Mouse (Mus musculus) hindbrain, embryonic 10.5 days (tissue): ENCODE results near the gene Spata2l. TPM values are rescaled to one million over a fixed set of nuclear protein-coding genes. Genes with fewer than 3 reads are reported as not detected.
"Not testable (repeated sequence)": the region's sequence is repeated elsewhere in the genome, so short reads cannot be mapped to it uniquely, and the experiment has no call there.

ENCODE experiments used
- DNase-seq: peaks from one replicate; pipeline ENCODE4 v3.0.0-alpha.2; 2017; ENCODE audit warnings: low spot score
- H3K27ac ChIP-seq: fragments of 300-500 bp; sonication (generic); 2 replicates; pipeline ENCODE4 v1.5.1; 2016; ENCODE audit warnings: mild to moderate bottlenecking, moderate library complexity
- H3K27me3 ChIP-seq: fragments of 300-500 bp; sonication (generic); 2 replicates; pipeline ENCODE4 v1.6.1; 2016; ENCODE audit warnings: mild to moderate bottlenecking; ENCODE audit not compliant: poor library complexity, insufficient read depth, severe bottlenecking
- H3K36me3 ChIP-seq: fragments of 300-500 bp; sonication (generic); 2 replicates; pipeline ENCODE4 v1.6.1; 2016; ENCODE audit warnings: mild to moderate bottlenecking, moderate library complexity
- H3K4me1 ChIP-seq: fragments of 300-500 bp; sonication (generic); replicated peaks from 2 replicates; pipeline ENCODE4 v1.6.1; 2016; ENCODE audit warnings: mild to moderate bottlenecking
- H3K4me3 ChIP-seq: fragments of 300-500 bp; sonication (generic); 2 replicates; pipeline ENCODE4 v1.5.1; 2016; ENCODE audit warnings: mild to moderate bottlenecking, moderate library complexity
- H3K9me3 ChIP-seq: fragments of 300-500 bp; sonication (generic); 2 replicates; pipeline ENCODE4 v1.6.1; 2016; ENCODE audit warnings: mild to moderate bottlenecking, moderate library complexity
- WGBS: fragments of 180-500 bp; shearing (Covaris S2); methylation state at CpG from one replicate; pipeline ENCODE4 v1.1.7; 2016; 5-methylcytosine and 5-hydroxymethylcytosine counted together
- polyA plus RNA-seq: library from polyadenylated mRNA; unstranded; fragments of >200 nt; fragmentation: Nextera tagmentation; extraction: Ambion mirVana; gene quantifications from 2 replicates; pipeline ENCODE4 v1.2.1, GENCODE M21; 2016

Spata2l gene
- polyA plus RNA-seq, 1 experiment from 2014 or later, result 3.3 TPM

DNA sequence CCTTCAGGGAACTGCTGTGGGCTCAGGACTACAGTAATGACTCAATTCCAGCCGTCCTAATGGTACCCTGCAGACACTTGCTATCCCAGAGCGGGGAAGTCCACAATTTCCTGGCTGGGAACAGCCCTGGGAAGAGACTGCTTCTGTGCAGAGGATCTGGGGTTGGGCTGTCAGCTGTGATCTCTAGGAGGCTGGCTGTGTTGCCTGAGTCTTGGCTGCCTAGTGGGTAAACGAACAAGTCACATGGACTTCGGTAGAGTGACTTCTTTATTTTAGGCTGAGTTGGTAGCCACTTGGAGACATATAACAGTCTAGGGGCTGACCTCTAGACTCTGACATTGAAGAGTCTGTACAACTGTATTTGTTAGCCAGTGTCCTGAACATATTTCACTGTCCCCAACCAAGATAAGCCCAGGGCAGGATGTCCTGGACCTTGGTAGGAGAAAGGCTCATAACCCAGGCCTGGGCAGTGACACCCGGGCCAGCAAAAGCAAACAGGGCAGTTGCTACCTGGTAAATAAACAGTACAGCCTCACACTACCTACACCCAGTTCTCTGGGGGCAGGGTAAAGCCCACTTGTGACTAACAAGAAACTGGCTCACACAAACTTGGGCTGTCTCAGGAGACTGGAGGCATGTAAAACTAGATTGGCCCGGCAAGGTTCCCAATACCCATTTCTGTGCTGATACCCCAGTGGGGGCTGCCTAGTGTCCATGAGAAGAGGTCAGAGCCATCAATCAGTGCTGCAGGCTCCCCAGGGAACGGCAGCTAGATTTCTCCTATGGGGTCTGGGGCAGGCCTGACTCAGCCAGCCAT, 6.3 kb upstream of the Spata2l start:
- no peak for DNase-seq
- Histone ChIP-seq H3K4me1 (no peaks in the 10 kb centered on the region), H3K4me3 (no peak overlapping the region), H3K36me3 (peaks cover 60% of the 10 kb centered on the region), H3K27me3 (peaks cover 3% of the 10 kb centered on the region; the same call in 1 of the 2 replicates), H3K27ac (no peak overlapping the region), H3K9me3 (no peaks in the 10 kb centered on the region)
- 90% methylated on average over 7 of the region's 7 CpGs for WGBS

- peaks cover 31% of the 10 kb centered on the region for H3K36me3 ChIP-seq
- H3K4me1 ChIP-seq, result peaks cover 25% of the 10 kb centered on the region
- peaks cover 30% of the 10 kb centered on the region for H3K27me3 ChIP-seq
- no peaks in the 10 kb centered on the region for H3K9me3 ChIP-seq
- no peak overlapping the region for H3K27ac ChIP-seq
- no peak for DNase-seq
- H3K4me3 ChIP-seq, result no peak overlapping the region
- WGBS, result 89% methylated on average over 10 of the region's 10 CpGs
Observed at GRCm38 (mm10) chr8:123239398-123239797, 3.4 kb upstream of the Spata2l start.

DNA sequence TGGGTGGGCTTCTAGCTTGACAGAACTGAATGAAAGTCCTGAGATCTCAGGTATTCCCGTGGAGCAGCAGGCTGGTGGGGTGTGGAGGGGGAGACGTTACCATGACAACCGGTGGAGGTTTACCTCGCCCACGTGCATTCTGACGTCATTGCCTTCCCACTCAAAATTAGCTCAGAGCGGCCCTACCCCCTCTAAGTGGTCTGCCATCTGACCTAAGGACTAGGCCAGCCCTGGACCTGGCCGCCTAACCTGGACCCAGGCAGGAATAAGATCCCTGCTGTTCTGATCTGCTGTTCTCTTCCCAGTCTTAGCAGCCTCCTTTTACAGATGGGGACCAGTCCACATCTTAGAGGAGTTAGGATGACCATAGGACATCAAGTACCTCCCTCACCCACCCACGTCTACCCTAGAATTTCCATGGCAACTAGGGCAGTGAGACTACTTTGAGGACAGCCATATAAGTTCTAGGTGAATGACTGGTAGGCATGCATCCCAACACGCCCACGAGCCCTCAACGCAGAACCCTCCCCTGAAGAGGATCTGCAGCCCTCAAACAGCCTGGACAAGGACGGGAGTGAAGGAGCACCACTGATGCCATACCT, 1.0 kb downstream of the Spata2l start:
- Histone ChIP-seq H3K4me1 (peaks cover 52% of the 10 kb centered on the region), H3K9me3 (no peaks in the 10 kb centered on the region), H3K4me3 (peak overlapping the region; percentile 57), H3K27ac (0 out of 2 replicates have a peak overlapping the region, but pooled peaks have one; percentile 5), H3K36me3 (peaks cover 9% of the 10 kb centered on the region), H3K27me3 (peaks cover 44% of the 10 kb centered on the region)
- WGBS, result 34% methylated on average over 13 of the region's 13 CpGs
- DNase-seq, result no peak

DNA sequence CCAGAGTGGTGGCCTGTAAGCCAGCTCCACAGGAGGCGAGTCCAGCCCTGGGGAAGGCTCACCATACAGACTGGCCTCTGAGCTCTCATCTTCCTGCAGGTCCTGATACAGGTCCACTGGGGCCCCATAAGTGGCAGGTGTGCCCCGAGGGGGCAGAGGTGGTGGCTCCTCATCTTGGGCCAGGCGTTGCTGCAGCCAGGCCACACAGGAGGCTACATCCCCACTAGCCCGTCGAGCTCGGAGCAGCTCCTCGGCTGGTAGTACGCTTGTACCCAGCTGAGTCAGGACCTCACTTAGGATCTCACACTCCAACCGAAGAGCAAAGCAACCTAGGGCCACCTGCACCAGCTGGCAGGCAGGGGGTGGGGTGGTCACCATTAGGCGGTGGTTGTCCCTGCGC, 2.3 kb downstream of the Spata2l start:
- WGBS, result 81% methylated on average over 11 of the region's 11 CpGs
- peaks cover 22% of the 10 kb centered on the region for H3K36me3 ChIP-seq
- no peak overlapping the region for H3K27ac ChIP-seq
- H3K9me3 ChIP-seq, result no peaks in the 10 kb centered on the region
- DNase-seq, result no peak
- H3K4me3 ChIP-seq, result no peak overlapping the region
- H3K4me1 ChIP-seq, result peaks cover 52% of the 10 kb centered on the region
- H3K27me3 ChIP-seq, result peaks cover 44% of the 10 kb centered on the region

DNA sequence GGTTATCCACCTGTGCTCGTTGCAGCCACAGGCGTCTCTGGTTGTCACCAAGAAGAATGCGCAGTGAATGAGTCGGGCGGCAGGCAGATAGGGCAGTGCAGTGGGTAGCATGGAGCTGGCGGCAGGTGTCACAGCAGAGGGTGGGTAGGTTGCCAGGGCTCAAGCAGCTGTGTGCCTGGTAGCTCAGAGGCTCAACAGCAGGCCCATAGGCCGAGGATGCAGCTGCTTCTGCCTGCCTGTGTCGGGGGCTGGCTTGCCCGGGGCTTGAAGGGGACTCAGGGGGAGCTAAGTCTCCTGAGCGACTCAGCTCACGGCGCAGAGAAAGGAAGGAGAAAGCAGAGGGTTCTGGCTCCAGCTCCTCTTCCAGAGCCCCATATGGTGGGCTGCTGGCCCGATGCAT, 2.7 kb downstream of the Spata2l start:
- peaks cover 26% of the 10 kb centered on the region for H3K36me3 ChIP-seq
- H3K4me3 ChIP-seq, result no peak overlapping the region
- H3K9me3 ChIP-seq, result no peaks in the 10 kb centered on the region
- peaks cover 44% of the 10 kb centered on the region for H3K27me3 ChIP-seq
- WGBS, result 57% methylated on average over 13 of the region's 13 CpGs
- peaks cover 52% of the 10 kb centered on the region for H3K4me1 ChIP-seq
- no peak overlapping the region for H3K27ac ChIP-seq
- DNase-seq, result no peak

GRCm38 (mm10) chr8:123232553-123232952, 3.5 kb downstream of the Spata2l start:
- H3K4me3 ChIP-seq, result no peak overlapping the region
- DNase-seq, result no peak
- peaks cover 44% of the 10 kb centered on the region for H3K27me3 ChIP-seq
- 43% methylated on average over 7 of the region's 7 CpGs for WGBS
- H3K27ac ChIP-seq, result no peak overlapping the region
- no peaks in the 10 kb centered on the region for H3K9me3 ChIP-seq
- H3K4me1 ChIP-seq, result peaks cover 52% of the 10 kb centered on the region
- H3K36me3 ChIP-seq, result peaks cover 34% of the 10 kb centered on the region

- DNase-seq, result no peak
- 67% methylated on average over 5 of the region's 5 CpGs for WGBS
- H3K4me3 ChIP-seq, result no peak overlapping the region
Observed at GRCm38 (mm10) chr8:123231742-123232141, 4.3 kb downstream of the Spata2l start.

GRCm38 (mm10) chr8:123230326-123230725, 5.7 kb downstream of the Spata2l start:
- DNase-seq, H3K9me3 ChIP-seq, H3K4me3 ChIP-seq, H3K27ac ChIP-seq: not testable (repeated sequence)
- H3K4me1 ChIP-seq, result peaks cover 42% of the 10 kb centered on the region
- H3K27me3 ChIP-seq, result peaks cover 24% of the 10 kb centered on the region
- WGBS, result 90% methylated on average over 11 of the region's 11 CpGs
- H3K36me3 ChIP-seq, result peaks cover 49% of the 10 kb centered on the region

More at GRCm38 (mm10) chr8:123231742-123232141, 4.3 kb downstream of the Spata2l start:
- H3K27me3 ChIP-seq, result peaks cover 35% of the 10 kb centered on the region
- peaks cover 42% of the 10 kb centered on the region for H3K36me3 ChIP-seq
- H3K9me3 ChIP-seq, result no peaks in the 10 kb centered on the region
- peaks cover 50% of the 10 kb centered on the region for H3K4me1 ChIP-seq
- H3K27ac ChIP-seq, result no peak overlapping the region

DNA sequence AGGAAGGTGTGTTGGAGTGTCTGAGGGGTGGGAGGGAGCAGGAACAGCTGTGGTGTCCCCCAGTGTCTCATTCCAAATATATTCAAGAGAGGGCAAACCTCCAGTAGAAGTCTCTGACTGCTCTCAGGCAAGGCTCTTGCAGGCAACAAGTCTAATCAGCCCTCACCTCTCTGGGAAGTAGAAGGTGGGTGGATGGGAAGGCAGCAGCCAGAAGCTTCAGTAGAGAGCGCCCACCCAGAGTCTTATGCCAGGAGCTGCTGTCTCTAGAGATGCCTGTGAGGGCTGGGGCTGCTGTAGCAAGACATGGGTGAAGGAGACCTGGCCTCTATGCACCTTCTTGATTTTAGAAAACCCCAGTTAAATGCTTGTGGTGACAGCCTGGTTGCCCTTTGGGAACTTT, 7.6 kb downstream of the Spata2l start:
- Histone ChIP-seq H3K4me1 (peaks cover 35% of the 10 kb centered on the region), H3K27me3 (peaks cover 4% of the 10 kb centered on the region), H3K4me3 (no peak overlapping the region), H3K9me3 (no peaks in the 10 kb centered on the region), H3K36me3 (peaks cover 49% of the 10 kb centered on the region), H3K27ac (no peak overlapping the region)
- DNase-seq, result no peak
- WGBS, result 100% methylated on average over 1 of the region's 1 CpGs

- H3K27me3 ChIP-seq, result no peaks in the 10 kb centered on the region
- H3K27ac ChIP-seq, result peak within 1 kb of the TSS; percentile 89
- peak; percentile 92 for DNase-seq
Observed at GRCm38 (mm10) chr8:123224278-123225266, 11.5 kb downstream of the Spata2l start, which contains the start of gene Cdk10. Gene Cdk10 (plus strand): TSS chr8:123224842.

DNA sequence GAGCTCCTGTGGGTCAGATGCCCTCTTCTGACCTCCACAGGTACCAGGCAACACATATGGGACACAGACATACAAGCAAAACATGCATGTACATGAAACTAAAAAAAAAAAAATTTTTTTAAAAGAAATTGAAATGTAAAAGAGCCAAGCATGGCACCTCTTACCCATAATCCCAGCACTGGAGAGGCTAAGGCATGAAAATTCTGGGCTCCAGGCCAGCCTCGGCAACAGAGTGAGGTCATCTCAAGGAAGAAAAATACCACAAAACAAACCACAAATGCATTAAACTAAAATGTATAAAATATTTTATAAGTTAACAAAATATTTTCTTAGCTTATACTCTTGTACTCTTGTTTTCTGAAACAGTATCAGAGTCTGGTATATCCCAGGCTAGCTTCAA, 15.1 kb downstream of the Spata2l start:
- Histone ChIP-seq H3K36me3 (no peaks in the 10 kb centered on the region), H3K4me3 (no peak overlapping the region), H3K27me3 (no peaks in the 10 kb centered on the region), H3K27ac (no peak overlapping the region), H3K4me1 (peaks cover 20% of the 10 kb centered on the region), H3K9me3 (no peaks in the 10 kb centered on the region)
- 88% methylated on average over 1 of the region's 1 CpGs for WGBS
- no peak for DNase-seq

More at GRCm38 (mm10) chr8:123224278-123225266, 11.5 kb downstream of the Spata2l start, which contains the start of gene Cdk10:
- 4% methylated on average over 59 of the region's 59 CpGs for WGBS
- Histone ChIP-seq H3K4me1 (peaks cover 20% of the 10 kb centered on the region), H3K36me3 (peaks cover 35% of the 10 kb centered on the region), H3K9me3 (no peaks in the 10 kb centered on the region), H3K4me3 (peak within 1 kb of the TSS; percentile 96)

DNA sequence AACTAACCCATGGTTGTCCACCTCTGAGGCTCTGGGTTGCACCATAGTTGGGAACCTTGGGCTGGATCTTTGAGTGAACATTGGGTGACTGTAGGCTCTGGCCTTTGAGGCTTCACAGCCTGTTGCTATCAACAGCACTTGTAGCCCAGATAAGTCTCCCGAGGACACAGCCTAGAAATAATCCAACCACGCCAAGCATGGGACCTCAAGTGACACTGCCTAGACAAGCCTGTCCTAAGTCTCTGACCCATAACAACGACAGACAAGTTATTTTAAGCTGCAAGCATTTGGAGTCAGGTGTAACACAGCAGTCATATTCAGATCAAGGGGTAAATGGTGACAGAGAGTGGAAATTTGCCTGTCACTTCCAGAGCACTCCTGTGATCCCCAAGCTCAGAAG, 20.6 kb downstream of the Spata2l start:
- H3K4me3 ChIP-seq, result no peak overlapping the region
- DNase-seq, result no peak
- 82% methylated on average over 3 of the region's 3 CpGs for WGBS
- no peak overlapping the region for H3K27ac ChIP-seq
- H3K4me1 ChIP-seq, result peaks cover 32% of the 10 kb centered on the region
- H3K36me3 ChIP-seq, result 0 out of 2 replicates have a peak, but pooled peaks cover 9% of the 10 kb centered on the region
- H3K27me3 ChIP-seq, result no peaks in the 10 kb centered on the region
- no peaks in the 10 kb centered on the region for H3K9me3 ChIP-seq
